Mouse (Mus musculus) testis, postnatal 10 days (tissue): ENCODE data around the gene Stmnd1.

Experiments
- DNase-seq: peaks from one replicate; pipeline ENCODE4 v3.0.0; 2021; ENCODE audit warnings: low spot score

The Stmnd1 gene

DNA sequence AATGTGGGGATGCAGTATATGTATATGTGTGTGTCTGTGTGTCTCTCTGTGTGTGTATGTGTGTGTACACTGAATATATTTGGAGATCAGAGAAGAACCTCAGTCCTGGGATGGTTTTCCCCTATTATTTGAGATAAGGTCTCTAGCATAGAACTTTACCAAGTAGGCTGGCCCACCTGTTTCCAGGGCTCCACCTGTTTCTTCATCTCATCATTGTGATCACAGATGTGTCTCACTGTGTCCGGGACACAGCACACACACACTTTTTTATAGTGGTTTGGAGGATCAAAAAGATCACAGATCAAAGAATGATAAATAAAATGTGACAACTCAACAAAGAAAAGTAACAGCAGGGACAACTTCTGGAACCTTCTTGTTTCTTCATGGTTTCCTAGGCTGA lies 17.0 kb downstream of the Stmnd1 start:
- DNase-seq = no peak

DNA sequence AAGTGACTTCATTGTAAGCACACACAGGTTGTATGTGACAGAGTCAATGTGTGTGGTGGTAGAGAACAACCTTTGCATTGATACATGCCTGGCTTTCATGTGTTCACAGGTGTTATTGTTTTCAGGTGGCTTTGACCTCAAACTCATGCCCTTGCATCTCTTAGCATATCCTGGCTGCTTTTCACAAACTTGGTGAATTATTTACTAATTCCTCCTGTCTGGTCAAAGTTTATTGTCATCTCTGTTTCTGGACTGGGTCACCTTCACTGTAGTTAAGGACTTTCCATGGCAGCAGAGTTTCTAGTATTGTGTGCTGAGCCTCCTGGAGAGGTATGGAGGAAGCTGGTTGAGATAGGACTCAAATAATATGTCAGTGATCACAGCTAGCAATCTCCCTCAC lies 20.8 kb downstream of the Stmnd1 start:
- DNase-seq = no peak

DNA sequence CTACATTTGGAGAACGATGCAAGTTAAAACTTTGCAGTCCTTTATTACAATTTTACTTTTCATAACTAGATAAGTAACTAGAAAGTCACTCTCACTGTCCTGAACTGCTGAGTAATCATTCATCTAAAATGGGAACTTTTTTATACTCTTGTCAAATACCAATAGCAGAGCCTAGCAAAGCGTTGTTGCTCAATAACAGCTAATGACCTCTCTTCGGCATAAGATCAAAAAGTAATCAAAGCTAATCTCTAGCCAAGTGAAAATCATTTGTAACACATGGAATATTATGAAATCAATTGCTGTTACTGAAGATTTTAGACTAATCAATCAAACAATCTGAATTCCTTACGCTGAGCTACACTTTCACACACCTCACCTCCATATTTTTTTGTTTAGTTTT lies 24.2 kb downstream of the Stmnd1 start:
- no peak for DNase-seq

DNA sequence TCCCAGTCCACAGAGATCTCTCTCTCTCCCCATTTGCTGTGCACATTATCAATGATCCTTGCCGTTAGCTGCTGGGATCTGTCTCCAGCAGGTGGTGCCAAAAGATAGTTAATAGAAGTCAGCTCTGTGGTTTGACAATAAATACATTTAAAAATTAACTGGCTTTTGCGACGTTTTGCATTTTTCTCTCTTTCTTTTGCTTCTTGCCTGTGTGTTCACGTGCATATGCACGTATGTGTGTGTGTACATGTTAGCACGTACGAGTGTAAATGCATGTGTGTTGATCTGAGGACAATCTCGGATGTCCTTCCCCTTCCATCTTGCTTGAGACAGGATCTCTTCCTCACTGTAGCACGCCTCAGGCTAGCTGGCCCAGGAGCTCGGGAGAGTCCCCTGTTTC lies 37.3 kb downstream of the Stmnd1 start:
- peak; percentile 58 for DNase-seq

DNA sequence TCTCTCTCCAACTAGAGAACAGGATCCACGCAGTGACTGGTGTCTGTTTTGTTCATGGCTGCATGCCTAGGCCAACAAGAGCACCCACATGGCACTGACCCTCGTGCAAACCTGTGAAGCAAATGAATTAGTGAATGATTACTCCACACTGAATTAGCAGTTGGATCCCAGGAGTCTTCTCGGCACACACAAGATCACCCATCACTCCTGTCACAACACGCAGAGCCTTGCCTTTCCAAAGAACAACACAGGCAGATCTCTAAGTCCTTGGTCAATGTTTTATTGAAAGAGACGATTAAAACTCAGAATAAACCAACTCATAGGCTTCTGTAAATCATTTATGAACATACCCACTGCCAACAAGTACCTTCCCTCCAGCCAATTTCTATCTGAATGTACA lies 39.7 kb downstream of the Stmnd1 start:
- DNase-seq = no peak

DNA sequence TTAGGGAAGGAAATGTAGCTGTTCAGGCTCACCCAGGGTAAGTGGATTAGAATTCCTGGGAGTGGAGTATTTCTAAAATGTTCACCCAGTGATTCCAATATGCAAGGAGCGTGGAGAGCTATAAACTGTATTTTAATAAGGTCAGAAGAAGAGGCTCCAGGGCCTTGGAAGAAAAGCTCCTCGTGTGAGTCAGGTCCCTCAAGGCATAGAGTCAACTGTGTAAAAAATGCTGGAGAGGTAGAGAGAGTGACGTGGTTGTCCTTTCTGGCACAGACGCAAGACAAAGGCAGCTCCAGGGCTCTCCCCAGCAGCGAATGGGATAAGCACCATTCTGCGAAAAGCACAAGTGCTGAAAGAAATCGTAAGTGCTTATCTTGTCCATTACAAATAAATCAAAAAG lies 41.6 kb downstream of the Stmnd1 start:
- DNase-seq = no peak

DNA sequence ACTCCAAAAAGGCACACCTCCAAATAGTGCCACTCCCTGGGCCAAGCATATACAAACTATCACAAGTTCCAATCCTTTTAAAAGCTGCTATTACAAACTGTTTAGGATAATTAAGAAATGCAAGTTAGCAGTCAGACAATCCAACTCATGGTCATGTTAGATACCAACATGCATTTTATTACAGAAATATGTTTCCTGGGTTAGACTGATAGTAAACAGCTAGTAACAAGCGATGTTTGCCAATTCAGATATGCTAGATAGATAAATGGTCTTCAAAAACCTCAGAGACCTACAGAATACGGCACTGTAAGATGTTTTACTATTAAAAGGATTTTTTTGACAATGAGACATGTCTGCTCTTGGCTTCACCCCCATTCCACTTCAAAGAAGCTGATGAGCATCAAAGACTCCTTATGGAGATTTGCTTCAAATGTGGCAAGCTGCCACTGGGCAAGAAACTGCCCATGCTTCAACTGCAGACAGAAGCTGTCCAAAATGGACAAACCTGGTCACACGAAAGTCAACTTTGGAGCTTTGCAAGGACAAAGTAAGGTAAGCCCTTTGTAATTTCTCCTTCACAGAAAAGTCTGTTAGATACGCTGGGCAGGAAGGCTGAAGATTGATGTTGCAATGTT lies 52.9 kb downstream of the Stmnd1 start:
- no peak for DNase-seq

DNA sequence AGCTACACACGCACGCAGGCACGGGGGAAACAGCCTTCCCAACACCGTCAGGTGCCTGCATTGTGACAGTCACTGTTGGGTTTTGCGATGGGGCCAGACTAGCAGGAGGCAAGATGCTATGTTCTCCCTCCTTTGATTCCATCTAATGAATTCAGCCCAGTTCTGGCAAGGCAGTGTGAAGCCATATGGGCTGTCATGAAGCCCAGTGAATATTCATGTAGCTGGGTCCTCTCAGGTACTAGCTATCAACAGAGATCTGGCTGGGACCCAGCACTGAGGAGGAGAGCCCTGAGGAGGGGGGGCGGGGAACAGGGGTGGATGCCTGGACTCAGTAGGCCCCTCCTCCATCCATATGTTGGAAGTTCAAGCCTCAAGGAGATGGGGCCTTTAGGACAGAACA lies 61.5 kb downstream of the Stmnd1 start:
- peak; percentile 39 for DNase-seq

DNA sequence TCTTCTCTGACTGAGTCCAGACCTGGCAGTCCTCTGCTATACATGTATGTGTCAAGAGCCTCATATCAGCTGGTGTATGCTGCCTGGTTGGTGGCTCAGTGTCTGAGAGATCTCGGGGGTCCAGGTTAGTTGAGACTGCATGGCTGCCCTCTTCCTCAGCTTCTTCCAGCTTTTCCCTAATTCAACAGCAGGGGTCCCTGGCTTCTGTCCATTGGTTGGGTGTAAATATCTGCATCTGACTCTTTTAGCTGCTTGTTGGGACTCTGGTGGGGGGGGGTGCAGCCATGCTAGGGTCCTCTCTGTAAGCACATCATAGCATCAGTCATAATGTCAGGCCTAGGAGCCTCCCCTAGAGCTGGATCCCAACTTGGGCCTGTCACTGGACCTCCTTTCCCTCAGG lies 62.8 kb downstream of the Stmnd1 start:
- DNase-seq = peak; percentile 22

DNA sequence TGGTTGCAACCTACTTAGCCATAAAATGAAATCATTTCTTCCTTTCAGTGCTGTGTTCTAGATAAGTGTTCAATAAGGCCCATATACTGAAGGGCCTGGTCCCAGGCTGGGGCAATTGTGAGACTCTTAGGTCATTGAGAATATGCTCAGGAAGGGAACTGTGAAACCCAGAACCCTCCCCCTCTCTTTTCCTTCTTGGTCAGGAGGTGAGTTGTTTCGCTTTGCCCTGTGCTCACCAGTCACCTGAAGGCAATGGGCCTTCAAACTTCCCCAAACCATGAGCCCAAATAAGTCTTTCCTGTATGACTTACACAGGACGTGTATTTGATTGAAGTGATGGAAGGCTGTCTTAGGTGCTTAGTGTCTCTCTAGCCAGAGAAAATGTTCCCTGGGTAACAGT lies 64.3 kb downstream of the Stmnd1 start:
- DNase-seq = no peak

DNA sequence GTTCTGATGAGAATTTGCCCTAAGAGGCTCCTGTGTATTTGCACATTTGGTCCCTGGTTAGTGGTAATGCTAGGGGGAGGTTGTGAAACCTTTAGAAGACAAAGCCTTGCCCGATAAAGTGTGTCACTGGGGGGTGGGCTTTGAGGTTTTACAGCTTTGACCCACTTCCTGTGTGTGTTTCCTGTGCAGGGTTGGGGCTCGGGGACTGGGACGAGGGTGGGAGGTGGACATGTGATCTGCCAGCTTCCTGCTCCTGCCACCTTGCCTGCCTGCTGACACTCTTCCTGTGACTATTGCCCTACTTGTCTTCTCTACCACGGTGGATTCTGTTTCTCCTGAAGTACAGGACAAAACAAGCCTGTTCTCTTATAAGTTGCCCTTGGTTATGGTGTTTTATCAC lies 66.4 kb downstream of the Stmnd1 start:
- peak; percentile 33 for DNase-seq

DNA sequence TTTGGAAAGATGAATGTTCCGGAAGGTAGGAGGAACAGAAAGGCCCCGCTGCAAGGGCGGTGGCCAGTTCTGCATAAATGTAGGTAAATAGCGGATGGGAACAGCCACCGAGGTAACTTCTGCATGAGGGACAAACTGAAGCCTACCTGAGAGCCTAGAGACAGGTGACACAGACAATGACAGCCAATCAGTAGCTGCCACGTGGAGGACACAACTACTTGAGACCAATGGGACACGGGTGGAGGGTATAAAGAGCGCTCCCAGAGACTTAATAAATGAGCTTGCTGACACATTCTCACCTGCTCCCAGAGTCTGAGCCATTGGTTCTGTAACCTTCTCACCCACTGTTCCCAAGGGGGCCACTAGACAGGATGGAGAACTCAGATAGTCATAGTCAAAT lies 67.1 kb downstream of the Stmnd1 start:
- DNase-seq = peak; percentile 13

DNA sequence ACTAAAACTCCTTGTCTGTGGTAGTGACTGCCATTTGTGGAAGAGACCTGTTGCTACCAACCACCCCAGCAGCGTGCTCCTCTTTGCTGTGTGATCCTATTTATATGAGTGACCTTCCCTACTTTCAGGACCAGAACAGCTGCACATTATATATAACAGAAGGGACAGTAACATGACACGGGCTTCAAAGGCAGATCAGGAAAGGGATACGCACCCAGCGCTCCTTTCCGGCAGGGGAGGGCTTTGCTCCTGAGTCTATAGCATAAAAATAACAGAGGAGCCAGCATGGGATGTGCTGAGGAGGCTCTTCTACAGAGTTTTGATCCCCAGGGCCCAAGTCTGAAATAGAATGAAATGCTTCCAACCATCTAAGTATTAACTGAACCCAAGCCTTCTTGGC lies 67.9 kb downstream of the Stmnd1 start:
- DNase-seq = no peak

DNA sequence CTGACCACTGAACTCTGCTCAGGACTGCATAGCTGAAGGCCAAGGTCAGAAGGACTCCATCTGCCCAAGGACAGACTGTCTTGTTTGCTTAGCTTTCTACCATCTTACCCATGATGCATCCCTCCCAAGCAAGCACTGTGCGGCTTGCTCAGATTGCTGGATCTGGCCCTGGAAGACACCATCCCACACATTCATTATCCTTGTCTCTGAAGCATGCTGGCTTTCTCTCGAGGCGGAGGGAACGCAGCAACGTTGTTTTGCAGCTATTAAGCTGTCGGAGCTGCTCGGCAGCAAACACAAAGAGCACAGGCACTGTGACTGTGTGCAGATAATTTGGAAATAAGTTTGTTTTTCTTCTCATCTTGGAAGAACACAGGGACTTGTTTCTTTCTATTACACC lies 69.7 kb downstream of the Stmnd1 start:
- peak; percentile 35 for DNase-seq

DNA sequence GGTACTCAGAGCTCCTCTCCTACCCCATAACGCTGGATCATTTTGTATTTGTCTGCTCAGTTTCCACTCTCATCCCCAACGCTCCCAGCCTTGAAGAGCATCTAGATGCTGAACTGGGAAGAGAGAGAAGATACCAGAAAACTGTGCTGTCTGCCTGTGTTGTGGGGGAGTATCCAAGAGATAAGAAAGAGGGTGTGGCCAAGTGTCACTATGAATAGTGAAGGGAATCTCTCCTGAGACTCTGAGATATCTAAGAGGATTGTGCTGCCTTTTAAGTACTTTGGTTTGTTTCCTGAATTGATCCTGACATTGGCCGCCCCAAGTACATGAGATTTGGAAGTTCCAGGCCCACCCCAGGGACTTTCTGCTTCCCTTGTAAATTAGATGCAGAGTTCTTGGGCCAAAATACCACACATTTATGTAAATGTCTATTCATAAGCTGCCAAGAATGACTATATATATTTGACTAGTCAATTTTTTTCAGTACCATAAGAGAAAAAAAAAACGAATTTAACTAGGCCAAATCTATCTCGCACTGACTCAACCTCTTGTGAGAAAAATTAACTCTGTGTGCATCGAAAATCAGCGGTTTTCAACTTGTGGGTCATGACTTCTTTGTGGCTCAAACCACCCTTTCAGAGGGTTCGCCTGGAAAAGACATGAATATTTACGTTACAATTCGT lies 73.5 kb downstream of the Stmnd1 start:
- DNase-seq = no peak

DNA sequence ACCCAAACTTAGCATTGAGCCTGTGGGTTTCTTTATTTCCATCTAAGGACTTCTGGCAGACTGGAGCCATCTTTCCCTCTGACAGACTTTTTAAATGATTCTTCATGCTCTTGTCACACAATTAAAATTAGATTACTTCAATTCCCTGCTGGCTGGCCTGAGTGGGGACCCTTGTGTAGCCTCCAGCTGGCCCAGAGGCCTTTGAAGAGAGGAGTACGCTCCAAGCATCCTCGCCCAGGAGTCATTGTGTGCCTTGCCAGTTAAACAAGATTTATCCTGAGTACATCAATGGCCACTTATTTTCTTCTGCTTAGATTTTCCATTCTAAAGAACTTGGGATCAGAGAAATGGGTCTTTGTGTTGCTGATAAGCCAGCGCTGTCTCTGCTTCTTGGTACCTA lies 76.1 kb downstream of the Stmnd1 start:
- no peak for DNase-seq
